Mouse (Mus musculus): Measurements from ENCODE around the gene Tnks2.

- TF ChIP-seq IRF4 (IDR thresholded peaks at IDR 0.05; ENCODE audit: low read depth, low read length): no peak
- TF ChIP-seq ZC3H11A (IDR thresholded peaks at IDR 0.05; ENCODE audit: low read depth, low read length): no peak
- TF ChIP-seq CHD2 (IDR thresholded peaks at IDR 0.05; ENCODE audit: low read length): no peak
- no peak for TF ChIP-seq MAX (IDR thresholded peaks at IDR 0.05; ENCODE audit: low read length)
- TF ChIP-seq RAD21 (IDR thresholded peaks at IDR 0.05; ENCODE audit: low read depth, low read length): no peak
- no peak for TF ChIP-seq BHLHE40 (IDR thresholded peaks at IDR 0.05; ENCODE audit: low read depth, low read length)
- TF ChIP-seq CTCF (conservative IDR thresholded peaks at IDR 0.05 in 1 of 2, IDR thresholded peaks at IDR 0.05 in 1 of 2; ENCODE audit: low read depth in 2 of 2, low read length in 2 of 2): no peak
- no peak for TF ChIP-seq EP300 (IDR thresholded peaks at IDR 0.05; ENCODE audit: low read length)
- no peak for TF ChIP-seq POLR2A (IDR thresholded peaks at IDR 0.05; ENCODE audit: low read depth, low read length)
These were observed 82.2 kb downstream of the Tnks2 start for GRCm38 (mm10) chr19:36916206-36916605.
